Mouse (Mus musculus): ENCODE data around the gene Pou2f3. TPM values are rescaled to one million over a fixed set of nuclear protein-coding genes. Genes with fewer than 3 reads are reported as not detected.

The Pou2f3 gene
- total and polyA plus RNA-seq, 2 experiments from 2014 or later, result 0.16 TPM; not detected in 1

DNA sequence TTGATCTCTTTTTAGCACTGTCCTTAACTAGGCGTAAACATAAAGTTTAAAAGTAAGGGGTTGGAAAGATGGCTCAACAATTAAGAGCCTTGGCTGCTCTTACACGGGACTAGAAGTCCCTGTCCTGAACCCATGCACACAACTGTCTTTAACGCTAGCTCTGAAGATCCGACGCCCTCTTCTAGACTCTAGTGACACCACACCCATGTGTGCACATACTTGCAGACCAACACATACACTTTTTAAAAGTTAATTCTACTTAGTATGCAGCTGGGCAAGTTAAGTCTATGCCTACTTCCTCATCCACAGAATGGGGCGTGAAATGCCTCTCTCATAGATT is 93.2 kb downstream of the Pou2f3 start:
- 88% methylated on average over 6 of the region's 6 CpGs for WGBS
- H3K27me3 ChIP-seq (ENCODE audit: insufficient read depth, low read length), result no peaks in the 10 kb centered on the region
- H3K36me3 ChIP-seq (ENCODE audit: insufficient read depth, low read length), result no peaks in the 10 kb centered on the region
- H3K9me3 ChIP-seq (ENCODE audit: low read length), result no peaks in the 10 kb centered on the region
- H3K9ac ChIP-seq (replicated peaks; ENCODE audit: low read length, poor library complexity, severe bottlenecking), result no peak overlapping the region
- ATAC-seq (ENCODE audit: low FRiP score), result no peak
- no peak for DNase-seq (ENCODE audit: low spot score)
- no peak overlapping the region; the same call in 1 of the 2 replicates for H3K27ac ChIP-seq (ENCODE audit: low read depth, low read length)
- 0 out of 2 replicates have a peak, but pooled peaks cover 5% of the 10 kb centered on the region for H3K4me1 ChIP-seq (ENCODE audit: insufficient read depth, low read length)
- H3K4me2 ChIP-seq (ENCODE audit: low read depth, low read length, poor library complexity, severe bottlenecking), result peak overlapping the region; percentile 74
- H3K4me3 ChIP-seq (ENCODE audit: low read depth, low read length), result peak overlapping the region; percentile 84
- no peak for TF ChIP-seq CTCF (IDR thresholded peaks at IDR 0.05)

GRCm38 (mm10) chr9:43116134-43116996 is 93.8 kb downstream of the Pou2f3 start, which contains the start of gene Tmem136:
Gene Tmem136 (minus strand): TSS chr9:43116570.
- no peaks in the 10 kb centered on the region for H3K9me3 ChIP-seq (ENCODE audit: low read length)
- peak within 1 kb of the TSS; percentile 84 for H3K4me3 ChIP-seq (ENCODE audit: low read depth, low read length)
- WGBS, result 3% methylated on average over 55 of the region's 55 CpGs
- peak within 1 kb of the TSS; percentile 95 for H3K9ac ChIP-seq (replicated peaks; ENCODE audit: low read length, poor library complexity, severe bottlenecking)
- H3K36me3 ChIP-seq (ENCODE audit: insufficient read depth, low read length), result peaks cover 3% of the 10 kb centered on the region
- H3K4me2 ChIP-seq (ENCODE audit: low read depth, low read length, poor library complexity, severe bottlenecking), result peak within 1 kb of the TSS; percentile 74
- H3K4me1 ChIP-seq (ENCODE audit: insufficient read depth, low read length), result 0 out of 2 replicates have a peak, but pooled peaks cover 5% of the 10 kb centered on the region
- TF ChIP-seq CTCF (IDR thresholded peaks at IDR 0.05), result peak; percentile 62
- no peaks in the 10 kb centered on the region for H3K27me3 ChIP-seq (ENCODE audit: insufficient read depth, low read length)
- DNase-seq (ENCODE audit: low spot score) (peak; percentile 83), ATAC-seq (ENCODE audit: low FRiP score) (peak; percentile 96)
- peak within 1 kb of the TSS; percentile 72 for H3K27ac ChIP-seq (ENCODE audit: low read depth, low read length)

DNA sequence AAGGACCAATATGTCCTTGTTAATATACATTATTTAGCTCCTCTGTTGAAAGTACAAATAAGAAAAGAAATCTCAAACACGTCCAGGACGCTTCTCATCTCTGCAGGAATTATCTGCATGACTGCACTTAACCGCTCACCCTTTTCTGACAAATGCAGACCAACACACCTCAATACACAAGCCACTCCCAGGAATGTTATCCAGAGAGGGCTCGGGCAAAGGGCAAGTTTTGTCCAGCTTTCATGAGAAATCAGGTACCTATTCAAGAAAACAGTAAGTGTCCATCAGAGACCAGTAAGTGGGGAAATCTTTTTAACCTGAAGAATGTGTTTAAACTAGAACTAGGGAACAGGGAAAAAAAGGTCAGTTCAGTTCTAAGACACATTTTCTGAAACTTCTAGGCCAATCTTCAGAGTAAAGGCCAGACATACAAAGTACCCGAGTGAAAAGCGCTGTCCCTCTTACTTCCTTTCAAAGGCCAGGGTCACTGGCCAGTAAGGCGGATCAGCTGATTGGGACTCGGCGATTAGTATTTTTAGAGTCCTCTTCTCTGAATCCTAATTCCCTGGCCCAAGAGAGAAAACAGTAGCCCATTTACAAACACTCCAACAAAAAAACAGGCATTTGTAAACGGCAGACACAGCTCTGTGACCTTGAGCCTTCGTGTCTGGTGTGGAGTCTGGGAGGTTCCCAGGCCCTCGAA is 94.6 kb downstream of the Pou2f3 start:
- H3K36me3 ChIP-seq (ENCODE audit: insufficient read depth, low read length), result peaks cover 11% of the 10 kb centered on the region
- 0 out of 2 replicates have a peak, but pooled peaks cover 5% of the 10 kb centered on the region for H3K4me1 ChIP-seq (ENCODE audit: insufficient read depth, low read length)
- peak overlapping the region; percentile 84 for H3K4me3 ChIP-seq (ENCODE audit: low read depth, low read length)
- H3K27ac ChIP-seq (ENCODE audit: low read depth, low read length), result peak overlapping the region; percentile 72
- peak overlapping the region; percentile 95 for H3K9ac ChIP-seq (replicated peaks; ENCODE audit: low read length, poor library complexity, severe bottlenecking)
- no peak for TF ChIP-seq CTCF (IDR thresholded peaks at IDR 0.05)
- ATAC-seq (ENCODE audit: low FRiP score), result no peak
- peak overlapping the region; percentile 74 for H3K4me2 ChIP-seq (ENCODE audit: low read depth, low read length, poor library complexity, severe bottlenecking)
- 14% methylated on average over 12 of the region's 12 CpGs for WGBS
- H3K27me3 ChIP-seq (ENCODE audit: insufficient read depth, low read length), result no peaks in the 10 kb centered on the region
- H3K9me3 ChIP-seq (ENCODE audit: low read length), result no peaks in the 10 kb centered on the region
- DNase-seq (ENCODE audit: low spot score), result peak; percentile 19

DNA sequence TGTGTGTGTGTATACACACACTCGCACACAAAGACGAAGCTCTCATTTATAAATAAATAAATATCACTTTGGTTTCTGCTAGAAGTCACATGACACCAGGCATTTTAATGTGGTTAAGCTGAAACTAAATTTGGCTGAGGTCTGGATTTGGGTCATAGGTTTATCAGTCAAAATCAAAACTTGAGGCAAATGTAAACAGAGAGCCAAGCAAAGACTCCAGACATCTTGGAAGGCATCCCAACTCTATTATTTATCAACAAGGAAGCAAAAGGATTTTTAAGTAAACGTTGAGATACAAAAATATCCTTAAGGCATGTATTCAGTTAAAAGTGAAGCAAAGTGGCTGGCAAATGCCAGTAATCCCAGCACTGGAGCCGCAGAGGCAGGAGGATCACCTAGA is 95.3 kb downstream of the Pou2f3 start:
- no peak for TF ChIP-seq CTCF (IDR thresholded peaks at IDR 0.05)
- H3K4me1 ChIP-seq (ENCODE audit: insufficient read depth, low read length), result 0 out of 2 replicates have a peak, but pooled peaks cover 5% of the 10 kb centered on the region
- no peak overlapping the region for H3K9ac ChIP-seq (replicated peaks; ENCODE audit: low read length, poor library complexity, severe bottlenecking)
- H3K9me3 ChIP-seq (ENCODE audit: low read length), result no peaks in the 10 kb centered on the region
- ATAC-seq (ENCODE audit: low FRiP score) (no peak), DNase-seq (ENCODE audit: low spot score) (no peak)
- H3K27ac ChIP-seq (ENCODE audit: low read depth, low read length), result no peak overlapping the region
- peaks cover 15% of the 10 kb centered on the region for H3K36me3 ChIP-seq (ENCODE audit: insufficient read depth, low read length)
- H3K4me2 ChIP-seq (ENCODE audit: low read depth, low read length, poor library complexity, severe bottlenecking), result no peak overlapping the region
- H3K4me3 ChIP-seq (ENCODE audit: low read depth, low read length), result no peak overlapping the region
- no peaks in the 10 kb centered on the region for H3K27me3 ChIP-seq (ENCODE audit: insufficient read depth, low read length)
- 85% methylated on average over 4 of the region's 4 CpGs for WGBS

DNA sequence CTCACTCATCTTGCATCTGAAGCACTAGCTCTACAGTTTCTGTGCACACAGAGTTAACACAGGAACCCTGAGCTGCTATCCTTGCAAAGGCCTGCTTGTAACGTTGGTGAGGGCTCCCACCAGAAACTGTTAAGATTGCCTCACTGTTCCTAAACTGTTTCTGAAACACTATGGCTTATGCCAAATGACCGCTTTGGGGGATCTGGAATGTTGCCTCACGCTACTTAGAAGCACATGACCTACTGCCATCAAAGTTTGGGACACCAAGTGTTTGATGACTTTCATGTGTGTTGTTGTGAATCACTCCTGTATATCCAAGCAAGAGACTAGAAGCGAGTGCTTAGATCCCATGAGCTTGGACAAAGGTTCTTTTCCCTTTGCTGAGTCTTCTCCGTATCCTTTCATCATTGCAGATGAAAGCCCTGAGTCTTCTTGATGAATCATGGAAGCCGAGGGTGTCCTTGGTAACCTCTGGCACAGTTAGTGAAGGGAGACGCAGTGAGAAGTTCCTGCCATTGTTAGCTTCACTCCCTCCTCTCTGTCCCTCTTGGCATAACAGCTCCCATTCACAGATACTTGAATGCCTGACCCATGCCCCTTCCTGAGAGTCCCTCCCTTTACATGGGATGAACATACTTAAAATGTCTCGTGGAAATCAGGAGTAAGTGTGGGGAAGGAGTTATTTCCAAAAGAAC is 99.7 kb downstream of the Pou2f3 start:
- ATAC-seq (ENCODE audit: low FRiP score) (no peak), DNase-seq (ENCODE audit: low spot score) (no peak)
- 83% methylated on average over 8 of the region's 8 CpGs for whole genome bisulfite sequencing

More for the DNA sequence above, 99.7 kb downstream of the Pou2f3 start:
- Histone ChIP-seq H3K4me2 (ENCODE audit: low read depth, low read length, poor library complexity, severe bottlenecking) (no peak overlapping the region), H3K4me3 (ENCODE audit: low read depth, low read length) (no peak overlapping the region), H3K4me1 (ENCODE audit: insufficient read depth, low read length) (0 out of 2 replicates have a peak, but pooled peaks cover 8% of the 10 kb centered on the region), H3K27ac (ENCODE audit: low read depth, low read length) (no peak overlapping the region), H3K9me3 (ENCODE audit: low read length) (no peaks in the 10 kb centered on the region), H3K27me3 (ENCODE audit: insufficient read depth, low read length) (no peaks in the 10 kb centered on the region), H3K36me3 (ENCODE audit: insufficient read depth, low read length) (peaks cover 15% of the 10 kb centered on the region), H3K9ac (replicated peaks; ENCODE audit: low read length, poor library complexity, severe bottlenecking) (no peak overlapping the region)
- no peak for TF ChIP-seq CTCF (IDR thresholded peaks at IDR 0.05)
